Mouse (Mus musculus) bone marrow macrophage, adult 2 months (primary cell): ENCODE results near the gene Hjurp. TPM values are rescaled to one million over a fixed set of nuclear protein-coding genes. Genes with fewer than 3 reads are reported as not detected.

Experiments
- H3K27ac ChIP-seq: 2 replicates; pipeline ENCODE4 v1.5.1; 2012; ENCODE audit warnings: low read depth, low read length; ENCODE audit not compliant: insufficient read depth
- H3K4me1 ChIP-seq: 2 replicates; pipeline ENCODE4 v1.6.1; 2012; ENCODE audit warnings: low read length; ENCODE audit not compliant: control insufficient read depth, insufficient read depth
- H3K4me3 ChIP-seq: 2 replicates; pipeline ENCODE4 v1.5.1; 2012; ENCODE audit warnings: mild to moderate bottlenecking, low read length, moderate library complexity; ENCODE audit not compliant: insufficient read depth
- CTCF ChIP-seq: IDR thresholded peaks from 2 replicates; pipeline ENCODE4 v1.5.1; 2012; ENCODE audit warnings: low read depth, mild to moderate bottlenecking, low read length, moderate library complexity
- POLR2A ChIP-seq: IDR thresholded peaks from 2 replicates; pipeline ENCODE4 v1.6.1; 2012; ENCODE audit warnings: mild to moderate bottlenecking, low read depth, low read length, borderline replicate concordance
- polyA plus RNA-seq: library from polyadenylated mRNA; stranded (reverse); fragments of >200 nt; gene quantifications from 2 replicates; pipeline ENCODE4 v1.2.4, GENCODE M21; 2012; ENCODE audit not compliant: missing spikeins, insufficient read depth, insufficient read length

Gene Hjurp
- polyA plus RNA-seq, 1 experiment, result 69.1 TPM

DNA sequence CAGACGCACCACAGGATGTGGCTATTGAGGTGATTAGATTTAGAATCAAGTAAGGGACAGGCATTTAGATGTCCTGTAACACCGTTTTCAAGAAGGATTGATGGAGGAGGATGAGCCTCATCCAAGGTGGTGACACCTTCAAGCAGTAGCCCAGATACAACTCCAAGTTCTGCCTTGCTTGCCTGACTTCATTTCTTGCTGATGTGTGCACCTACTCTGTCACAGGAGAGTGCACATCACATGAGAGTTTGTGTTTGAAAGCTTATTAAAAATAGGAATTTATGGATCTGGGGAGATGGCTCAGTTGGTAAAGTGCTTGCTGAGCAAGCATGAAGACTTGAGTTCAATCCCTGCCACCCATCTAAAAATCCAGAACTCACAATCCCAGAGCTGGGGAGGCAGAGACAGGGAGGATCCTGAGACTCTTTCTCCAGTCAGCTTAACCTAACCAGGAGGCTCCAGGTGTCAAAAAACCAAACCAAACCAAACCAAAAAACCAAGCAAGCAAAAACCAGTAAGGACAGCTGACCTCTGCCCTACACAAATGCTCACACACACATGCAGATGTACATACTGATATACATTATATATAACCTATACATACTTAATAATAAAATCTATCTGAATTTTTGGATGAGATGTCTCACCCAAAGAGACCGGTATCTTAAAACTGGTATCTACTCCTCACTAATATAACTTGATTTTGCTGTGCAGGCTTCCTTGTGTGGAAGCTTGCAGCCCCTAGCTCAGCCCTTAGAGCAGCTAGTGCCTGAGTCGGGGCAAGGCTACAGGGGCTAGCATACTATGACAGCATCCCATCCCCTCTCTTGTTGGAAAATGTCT lies 21.5 kb upstream of the Hjurp start:
- no peak overlapping the region for H3K4me3 ChIP-seq
- no peaks in the 10 kb centered on the region for H3K4me1 ChIP-seq
- no peak for TF ChIP-seq CTCF
- TF ChIP-seq POLR2A, result no peak
- H3K27ac ChIP-seq, result no peak overlapping the region

DNA sequence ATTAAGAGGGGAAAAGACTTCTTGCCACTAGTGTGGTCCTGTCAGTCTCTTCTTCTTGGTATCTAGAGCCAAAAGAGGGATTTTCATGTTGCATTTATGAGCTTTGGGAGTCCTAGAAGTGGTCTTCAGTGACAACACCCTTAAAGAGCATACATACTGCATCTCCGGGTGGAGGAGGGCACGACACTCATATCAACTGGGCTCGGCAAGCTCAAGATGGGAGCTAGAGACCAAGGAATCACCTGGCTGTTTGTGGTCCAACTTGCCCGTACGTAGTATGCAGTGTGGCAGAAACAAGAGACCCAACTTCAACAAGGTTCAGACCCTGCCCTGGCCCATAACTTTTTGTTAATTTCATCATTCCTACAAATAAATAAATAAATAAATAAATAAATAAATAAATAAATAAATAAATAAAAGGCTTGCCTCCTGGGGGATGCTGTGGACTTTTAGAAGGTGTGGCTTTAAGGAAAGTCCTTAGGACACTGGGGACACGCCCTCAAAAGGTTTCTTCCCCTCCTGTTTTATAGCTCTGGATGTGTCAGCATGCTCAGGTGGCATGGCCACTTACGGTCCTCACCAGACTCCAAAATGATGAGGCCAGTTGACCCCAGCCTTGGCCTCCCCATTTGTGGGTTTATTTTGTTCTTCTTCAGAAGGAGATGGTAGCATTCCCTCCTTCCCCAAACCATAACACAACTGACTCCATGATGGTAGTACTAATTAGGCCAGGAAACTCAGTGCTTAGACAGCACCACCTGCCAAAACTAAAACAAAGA lies 20.2 kb upstream of the Hjurp start:
- Histone ChIP-seq H3K27ac (no peak overlapping the region), H3K4me3 (no peak overlapping the region), H3K4me1 (no peaks in the 10 kb centered on the region)
- TF ChIP-seq CTCF (no peak), POLR2A (no peak)

DNA sequence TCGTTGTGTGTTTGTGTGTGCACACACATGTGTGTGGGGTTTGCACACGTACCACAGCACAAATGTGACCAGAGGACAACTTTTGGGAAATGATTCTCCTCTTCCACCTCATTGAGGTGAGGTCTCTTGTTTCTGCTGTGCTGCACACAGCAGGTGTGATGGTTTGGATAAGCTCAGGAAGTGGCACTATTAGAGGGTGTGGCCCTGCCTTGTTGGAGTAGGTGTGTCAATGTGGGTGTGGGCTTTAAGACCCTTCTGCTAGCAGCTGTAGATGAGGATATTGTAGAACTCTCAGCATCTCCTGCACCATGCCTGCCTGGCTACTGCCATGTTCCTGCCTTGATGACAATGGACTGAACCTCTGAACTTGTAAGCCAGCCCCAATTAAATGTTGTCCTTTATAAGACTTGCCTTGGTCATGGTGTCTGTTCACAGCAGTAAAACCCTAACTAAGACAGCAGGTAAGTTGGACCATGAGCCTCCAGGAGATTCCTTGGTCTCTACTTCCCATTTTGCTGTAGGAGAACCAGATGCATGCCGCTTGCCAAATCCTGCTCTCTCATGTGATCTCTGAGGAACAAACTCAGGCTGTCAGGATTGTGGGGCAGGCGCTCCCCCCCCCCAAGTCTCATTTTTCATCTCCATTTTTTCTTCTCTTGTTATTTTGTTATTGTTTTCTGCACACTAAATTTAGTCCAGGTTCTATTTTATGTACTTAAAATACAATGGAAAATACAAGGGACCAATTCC lies 18.9 kb upstream of the Hjurp start:
- Histone ChIP-seq H3K4me1 (no peaks in the 10 kb centered on the region), H3K4me3 (no peak overlapping the region), H3K27ac (no peak overlapping the region)
- TF ChIP-seq CTCF, result no peak
- no peak for TF ChIP-seq POLR2A

DNA sequence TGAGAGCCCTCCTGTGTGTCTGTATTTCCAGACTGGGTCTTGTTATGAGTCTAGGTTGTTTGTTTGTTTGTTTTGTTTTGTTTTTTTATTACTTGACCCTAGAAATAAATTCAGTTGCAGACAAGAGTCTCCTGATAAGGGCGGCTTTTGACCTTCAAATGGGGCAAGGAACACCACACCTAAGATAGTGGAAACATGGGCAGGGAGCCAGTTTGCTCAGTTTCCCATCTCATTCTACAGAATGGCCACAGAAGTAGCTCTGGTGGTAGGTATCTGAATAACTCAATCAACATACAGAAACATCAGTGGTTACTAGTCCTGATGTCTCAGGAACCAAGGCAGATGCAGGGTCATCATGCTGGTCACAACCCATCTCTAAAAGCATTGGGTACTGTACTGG lies 17.2 kb upstream of the Hjurp start:
- H3K4me1 ChIP-seq, result no peaks in the 10 kb centered on the region
- H3K27ac ChIP-seq, result no peak overlapping the region
- TF ChIP-seq POLR2A (no peak), CTCF (no peak)
- H3K4me3 ChIP-seq, result no peak overlapping the region

DNA sequence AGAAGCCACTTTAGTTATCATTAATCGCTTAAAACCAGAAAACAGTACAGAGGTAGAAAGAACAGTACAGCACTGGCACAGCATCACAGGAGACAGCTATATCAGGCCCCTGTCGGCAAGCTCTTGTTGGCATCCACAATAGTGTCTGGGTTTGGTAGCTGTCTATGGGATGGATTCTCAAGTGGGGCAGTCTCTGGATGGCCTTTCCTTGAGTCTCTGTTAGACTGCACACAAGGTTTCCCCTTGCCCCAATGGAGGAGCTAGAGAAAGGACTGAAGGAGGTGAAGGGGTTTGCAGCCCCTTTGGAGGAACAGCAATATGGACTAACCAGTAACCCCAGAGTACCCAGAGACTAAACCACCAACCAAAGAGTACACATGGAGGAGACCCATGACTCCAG lies 14.6 kb upstream of the Hjurp start:
- H3K4me1 ChIP-seq, result no peaks in the 10 kb centered on the region
- no peak overlapping the region for H3K4me3 ChIP-seq
- no peak overlapping the region for H3K27ac ChIP-seq
- TF ChIP-seq POLR2A (no peak), CTCF (no peak)

DNA sequence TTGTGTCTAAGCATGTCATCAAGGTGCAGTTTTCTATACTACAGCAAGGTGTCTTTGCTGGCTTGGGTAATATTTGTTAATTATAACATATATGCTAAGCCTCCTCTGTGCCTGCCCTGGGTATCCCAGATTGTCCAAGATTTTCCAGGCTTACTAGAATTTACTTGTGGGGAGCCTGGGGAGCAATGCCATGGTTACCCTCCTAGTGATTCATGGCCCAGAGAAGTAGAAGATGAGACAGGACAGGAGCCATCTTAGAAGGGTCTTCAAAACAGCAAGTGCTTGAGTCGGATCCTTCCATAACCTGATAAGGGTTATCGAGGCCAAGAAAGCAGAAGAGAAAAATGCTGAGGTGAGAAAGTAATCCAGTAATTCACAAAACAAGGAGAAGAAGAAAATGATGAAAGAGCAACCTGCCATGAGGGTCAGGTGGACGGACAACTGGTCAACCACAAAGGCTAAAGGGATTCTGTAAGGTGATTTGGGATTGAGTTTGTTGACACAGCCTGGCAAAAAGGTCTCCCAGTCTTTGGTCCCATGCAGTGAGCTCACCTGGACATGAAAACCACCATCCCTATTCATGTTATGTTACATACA lies 14.1 kb upstream of the Hjurp start:
- Histone ChIP-seq H3K4me1 (no peaks in the 10 kb centered on the region), H3K4me3 (no peak overlapping the region), H3K27ac (no peak overlapping the region)
- TF ChIP-seq POLR2A, result no peak
- TF ChIP-seq CTCF, result no peak

DNA sequence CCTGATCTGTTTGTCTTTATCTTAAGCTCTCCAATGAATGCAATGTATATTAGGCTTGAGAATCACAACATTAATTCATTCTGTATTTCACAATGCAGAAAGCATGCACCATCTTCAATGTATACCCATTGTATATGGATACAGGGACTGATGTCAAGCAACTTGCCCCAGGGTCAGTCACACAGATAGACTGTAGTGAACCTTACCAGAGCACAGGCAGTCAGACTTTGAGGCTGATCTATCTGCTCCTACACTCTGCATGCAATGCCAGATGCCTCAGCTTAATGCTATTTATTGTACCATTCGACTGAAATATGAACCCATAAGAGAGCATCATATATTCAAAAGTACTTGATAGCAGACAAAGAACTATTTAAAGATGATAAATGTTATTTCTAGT lies 13.1 kb upstream of the Hjurp start:
- no peak overlapping the region for H3K27ac ChIP-seq
- TF ChIP-seq POLR2A (no peak), CTCF (no peak)
- no peak overlapping the region for H3K4me3 ChIP-seq
- H3K4me1 ChIP-seq, result no peaks in the 10 kb centered on the region

DNA sequence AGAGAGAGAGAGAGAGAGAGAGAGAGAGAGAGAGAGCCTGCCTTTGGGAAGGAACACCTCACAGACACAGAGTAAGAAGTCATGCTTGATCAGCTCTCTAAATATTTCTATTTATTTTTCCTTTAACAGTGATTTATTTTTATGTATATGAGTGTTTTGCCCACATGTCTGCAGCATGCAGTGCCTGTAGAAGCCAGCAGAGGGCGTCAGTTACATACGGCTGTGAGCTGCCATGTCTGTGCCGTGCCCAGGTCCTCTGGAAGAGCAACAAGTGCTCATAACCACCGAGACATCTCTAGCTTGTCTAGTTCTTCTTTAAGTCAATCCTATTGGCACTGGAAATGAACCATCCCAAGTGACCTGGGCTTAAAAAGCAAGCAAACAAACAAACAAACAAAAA lies 12.5 kb upstream of the Hjurp start:
- Histone ChIP-seq H3K27ac (no peak overlapping the region), H3K4me1 (no peaks in the 10 kb centered on the region), H3K4me3 (no peak overlapping the region)
- no peak for TF ChIP-seq POLR2A
- no peak for TF ChIP-seq CTCF

DNA sequence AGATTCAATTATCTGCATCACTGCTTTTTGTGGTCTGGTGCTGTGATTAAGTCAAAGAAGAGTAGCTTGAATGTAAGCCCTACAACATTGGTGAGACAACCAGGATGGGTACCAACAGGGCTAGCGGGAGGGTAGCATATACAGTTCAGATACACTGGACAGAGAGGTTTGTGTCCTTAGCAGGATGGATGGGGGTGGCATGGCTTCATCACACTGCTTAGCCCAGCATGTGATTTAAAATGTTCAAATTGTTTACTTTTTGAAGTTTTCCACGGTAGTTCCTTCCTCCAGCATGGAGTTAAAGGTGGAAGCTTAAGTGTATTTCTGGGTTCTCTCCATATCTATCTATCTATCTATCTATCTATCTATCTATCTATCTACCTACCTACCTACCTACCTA lies 11.7 kb upstream of the Hjurp start:
- TF ChIP-seq CTCF, result no peak
- H3K4me3 ChIP-seq, result no peak overlapping the region
- H3K27ac ChIP-seq, result no peak overlapping the region
- no peaks in the 10 kb centered on the region for H3K4me1 ChIP-seq

DNA sequence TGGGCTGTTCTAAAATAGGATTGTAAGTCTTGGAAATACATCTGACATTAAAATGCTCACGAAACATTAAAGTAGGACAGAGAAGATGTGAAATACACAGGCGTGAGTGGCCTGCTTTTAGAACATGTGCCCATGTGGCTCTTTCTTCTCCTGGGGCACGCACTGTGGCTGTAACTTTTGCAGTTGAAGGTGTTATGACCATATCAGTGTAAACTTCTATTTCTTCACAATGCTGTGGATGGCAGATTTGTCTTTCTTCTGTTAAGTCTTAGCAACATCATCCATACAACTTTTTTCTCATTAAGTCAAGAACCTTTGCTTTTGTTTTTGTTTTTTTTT lies 11.3 kb upstream of the Hjurp start:
- TF ChIP-seq CTCF, result no peak
- TF ChIP-seq POLR2A, result no peak
- no peak overlapping the region for H3K27ac ChIP-seq
- H3K4me3 ChIP-seq, result no peak overlapping the region
- H3K4me1 ChIP-seq, result no peaks in the 10 kb centered on the region
